Mouse (Mus musculus): ENCODE measurements at regions not wholly inside any gene's neighbourhood (a gene's known extent, or its start where the extent isn't known, plus 50 kb on each side); places are given as distances from the start of the nearest gene placed in this dataset.

- TF ChIP-seq CTCF (conservative IDR thresholded peaks at IDR 0.05; ENCODE audit: low read length): no peak
- no peak for TF ChIP-seq POU5F1 (IDR thresholded peaks at IDR 0.05; ENCODE audit: borderline replicate concordance, low read length)
Observed at GRCm38 (mm10) chr2:9331630-9332352, 549.3 kb upstream of the 4930412O13Rik start.

All from E14TG2a.4 (cell line).